Mouse (Mus musculus) T-cell, adult 66 days (primary cell): Measurements from ENCODE around the gene Sh2d4b. TPM values are rescaled to one million over a fixed set of nuclear protein-coding genes. Genes with fewer than 3 reads are reported as not detected.

Experiments used
- total RNA-seq, 2 experiments: library from RNA; stranded (reverse); gene quantifications; 3 replicates in 1 of 2; 4 replicates in 1 of 2; pipeline ENCODE4 v1.2.4; 2023

Sh2d4b gene
- total RNA-seq: 10 to 100 TPM; 18.9 to 22.1 TPM

DNA sequence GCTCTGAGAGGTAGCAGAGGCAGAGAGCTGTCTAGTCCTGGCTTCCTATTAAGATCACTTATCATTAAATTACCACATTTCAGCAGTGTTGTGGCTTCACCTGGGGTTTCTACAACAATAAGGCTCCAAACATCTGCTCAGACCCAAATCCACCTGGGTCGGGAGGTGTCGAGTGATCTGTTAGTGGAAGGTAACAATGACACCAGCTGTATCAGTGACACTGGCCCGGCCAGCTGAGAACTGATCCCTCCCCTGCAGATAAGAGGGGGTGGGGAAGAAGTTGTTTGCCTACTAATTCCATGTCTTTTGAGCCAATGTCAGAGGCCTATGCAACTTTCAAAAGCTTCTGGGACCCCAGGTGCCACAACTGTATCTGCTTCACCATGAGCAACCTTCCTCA, at the start of gene Sh2d4b:
Gene Sh2d4b, minus strand, starts transcription at position 71 of the 400 bp plus-strand sequence.

Other genes starting within 250 kb of the Sh2d4b start
- 100 to 1,000 TPM in 1 of 2 experiments, 10 to 100 TPM in 1; 98.0 to 114 TPM for gene Tspan14, start 73.5 kb upstream of the Sh2d4b start, total RNA-seq
- 10 to 100 TPM in 1 of 2 experiments, 1 to 10 TPM in 1; 6.7 to 10.1 TPM for gene Fam213a, start 120.5 kb upstream of the Sh2d4b start, total RNA-seq
- gene Dydc2, start 175.9 kb upstream of the Sh2d4b start, total RNA-seq: not detected
- gene Dydc1, start 179.6 kb upstream of the Sh2d4b start, total RNA-seq: not detected
- not detected for gene Mat1a, start 211.8 kb upstream of the Sh2d4b start, total RNA-seq
- gene Sftpa1, start 238.5 kb upstream of the Sh2d4b start, total RNA-seq: not detected